Mouse (Mus musculus) CH12.LX (cell line): ENCODE measurements around the gene Xylt1.

Experiments used
- CTCF ChIP-seq, 2 experiments: IDR thresholded peaks in 1 of 2; conservative IDR thresholded peaks in 1 of 2; 2 replicates each; pipeline ENCODE4 v1.5.1; 2011 to 2012; ENCODE audit warnings: low read depth in 2 of 2, low read length in 2 of 2, improper control_type of control experiment in 1 of 2, inconsistent platforms in 1 of 2, mild to moderate bottlenecking in 1 of 2, moderate library complexity in 1 of 2
- E2F4 ChIP-seq: IDR thresholded peaks from 2 replicates; pipeline ENCODE4 v1.6.1; 2011; ENCODE audit warnings: low read depth, low read length, improper control_type of control experiment; ENCODE audit not compliant: insufficient replicate concordance
- ELF1 ChIP-seq: IDR thresholded peaks from 2 replicates; pipeline ENCODE4 v1.6.1; 2014; ENCODE audit warnings: low read depth, mild to moderate bottlenecking, inconsistent platforms, low read length, improper control_type of control experiment
- HCFC1 ChIP-seq: IDR thresholded peaks from 2 replicates; pipeline ENCODE4 v1.6.1; 2012; ENCODE audit warnings: low read depth, mild to moderate bottlenecking, inconsistent platforms, low read length, improper control_type of control experiment
- POLR2A ChIP-seq: IDR thresholded peaks from 2 replicates; pipeline ENCODE4 v1.6.1; 2011; ENCODE audit warnings: low read depth, mild to moderate bottlenecking, improper control_type of control experiment, low read length
- ZKSCAN1 ChIP-seq: IDR thresholded peaks from 2 replicates; pipeline ENCODE4 v1.6.1; 2012; ENCODE audit warnings: low read depth, inconsistent platforms, low read length, improper control_type of control experiment, borderline replicate concordance

- TF ChIP-seq HCFC1, result no peak
- TF ChIP-seq ZKSCAN1, result no peak
- no peak for TF ChIP-seq POLR2A
- TF ChIP-seq CTCF (conservative IDR thresholded peaks at IDR 0.05 in 1 of 2, IDR thresholded peaks at IDR 0.05 in 1 of 2; ENCODE audit: low read depth in 2 of 2, low read length in 2 of 2), result peak; percentile 47 to 81
- no peak for TF ChIP-seq ELF1
- TF ChIP-seq E2F4, result no peak
Measured at GRCm38 (mm10) chr7:117622769-117623168, 242.0 kb downstream of the Xylt1 start.
